Comparison of ENCODE assay signal across 22 mouse cellular contexts in genomic region chr5:106763283-106763682, GRCm38 (mm10).
DNase-seq lines count a peak whose midpoint lies in the region; ATAC-seq and TF ChIP-seq lines count a peak whose summit lies in the region.
"Had no signal": no experiment of that assay in that cellular context is flagged by ENCODE, and none has a peak within 500 bp of the region (broad histone marks: within the 10 kb centered on the region; RNA-seq: fewer than 3 reads in every experiment).

No protein-coding gene starts in this region.

- no peaks in the 10 kb centered on the region for H3K36me3 ChIP-seq in kidney, embryonic 14.5 days (ENCODE audit: control insufficient read depth, insufficient read depth, low read length)
- no peaks in the 10 kb centered on the region for H3K36me3 ChIP-seq in kidney, adult 2 months (ENCODE audit: control insufficient read depth, insufficient read depth, low read length)
- no peaks in the 10 kb centered on the region for H3K36me3 ChIP-seq in neural tube, embryonic 11.5 days (ENCODE audit: control insufficient read depth, insufficient read depth, low read length)
- no peaks in the 10 kb centered on the region for H3K36me3 ChIP-seq in heart, embryonic 11.5 days (ENCODE audit: control insufficient read depth, insufficient read depth, low read length)
- H3K36me3 ChIP-seq: embryonic facial prominence, embryonic 12.5 days; heart, embryonic 10.5 days; kidney, embryonic 15.5 days; liver, embryonic 13.5 days; lung, embryonic 15.5 days; midbrain, embryonic 10.5 days had no signal

- no peaks in the 10 kb centered on the region for H3K4me1 ChIP-seq in kidney, embryonic 14.5 days (ENCODE audit: control insufficient read depth, insufficient read depth, low read length)
- H3K4me1 ChIP-seq in kidney, adult 2 months (ENCODE audit: control insufficient read depth, insufficient read depth, low read length): no peaks in the 10 kb centered on the region
- H3K4me1 ChIP-seq in neural tube, embryonic 11.5 days (ENCODE audit: control insufficient read depth, insufficient read depth, low read length): no peaks in the 10 kb centered on the region
- no peaks in the 10 kb centered on the region for H3K4me1 ChIP-seq in heart, embryonic 11.5 days (ENCODE audit: control insufficient read depth, insufficient read depth, low read length)
- H3K4me1 ChIP-seq: embryonic facial prominence, embryonic 12.5 days; kidney, embryonic 15.5 days; liver, embryonic 13.5 days; lung, embryonic 15.5 days had no signal

- no peak for TF ChIP-seq POLR2A in kidney, adult 2 months (IDR thresholded peaks at IDR 0.05; ENCODE audit: low read depth, low read length)

- no peak overlapping the region for H3K4me3 ChIP-seq in kidney, embryonic 14.5 days (ENCODE audit: low read length)
- no peak overlapping the region for H3K4me3 ChIP-seq in kidney, adult 2 months (ENCODE audit: insufficient read depth, low read depth, low read length)
- no peak overlapping the region for H3K4me3 ChIP-seq in neural tube, embryonic 11.5 days (ENCODE audit: low read depth, low read length)
- no peak overlapping the region for H3K4me3 ChIP-seq in heart, embryonic 11.5 days (ENCODE audit: low read depth, low read length)
- H3K4me3 ChIP-seq: embryonic facial prominence, embryonic 12.5 days; heart, embryonic 10.5 days; kidney, embryonic 15.5 days; layer of hippocampus, adult 2 months; liver, embryonic 13.5 days; lung, embryonic 15.5 days; midbrain, embryonic 10.5 days had no signal

- no peak overlapping the region for H3K9ac ChIP-seq in kidney, embryonic 14.5 days (ENCODE audit: low read depth, low read length)
- H3K9ac ChIP-seq in neural tube, embryonic 11.5 days (ENCODE audit: low read length): no peak overlapping the region
- no peak overlapping the region for H3K9ac ChIP-seq in heart, embryonic 11.5 days (ENCODE audit: low read depth, low read length)
- H3K9ac ChIP-seq: embryonic facial prominence, embryonic 12.5 days; kidney, embryonic 15.5 days; liver, embryonic 13.5 days; lung, embryonic 15.5 days had no signal

- H3K4me2 ChIP-seq in kidney, embryonic 14.5 days (replicated peaks; ENCODE audit: low read depth, low read length): no peak overlapping the region
- H3K4me2 ChIP-seq in neural tube, embryonic 11.5 days (ENCODE audit: low read depth): no peak overlapping the region
- H3K4me2 ChIP-seq in heart, embryonic 11.5 days: no peak overlapping the region
- H3K4me2 ChIP-seq: embryonic facial prominence, embryonic 12.5 days; kidney, embryonic 15.5 days; liver, embryonic 13.5 days; lung, embryonic 15.5 days had no signal

- peak; percentile 5 for DNase-seq in adrenal gland, postnatal 14 days
- no peak for DNase-seq in adrenal gland, postnatal 36 days
- no peak for DNase-seq in kidney, adult 2 months
- no peak for DNase-seq in neural tube, embryonic 11.5 days (ENCODE audit: low spot score)
- no peak for DNase-seq in neural tube, embryonic 10.5 days (ENCODE audit: extremely low spot score, low spot score)
- no peak for DNase-seq in spleen, postnatal 36 days (ENCODE audit: low spot score in 2 of 2)
- DNase-seq: adrenal gland, adult 8-10 months; cerebellum, adult 9-11 months; heart, postnatal 10 days; liver, embryonic 13.5 days; thymus, postnatal 36 days had no signal

- H3K9me3 ChIP-seq in kidney, embryonic 14.5 days (ENCODE audit: control insufficient read depth, low read length): no peaks in the 10 kb centered on the region
- H3K9me3 ChIP-seq in neural tube, embryonic 11.5 days (ENCODE audit: control insufficient read depth, low read length): no peaks in the 10 kb centered on the region
- no peaks in the 10 kb centered on the region for H3K9me3 ChIP-seq in heart, embryonic 11.5 days (replicated peaks; ENCODE audit: control insufficient read depth, low read length)
- H3K9me3 ChIP-seq: embryonic facial prominence, embryonic 12.5 days; heart, embryonic 10.5 days; kidney, embryonic 15.5 days; liver, embryonic 13.5 days; lung, embryonic 15.5 days; midbrain, embryonic 10.5 days had no signal

- ATAC-seq in kidney, embryonic 14.5 days (ENCODE audit: low FRiP score, low TSS enrichment): peak; percentile 55; the same call in 1 of the 2 replicates
- 0 out of 2 replicates have a peak, but pooled peaks have one; percentile 23 for ATAC-seq in neural tube, embryonic 11.5 days (ENCODE audit: insufficient read depth, low FRiP score, low TSS enrichment)
- no peak for ATAC-seq in heart, embryonic 11.5 days (replicated peaks; ENCODE audit: insufficient number of reproducible peaks, low FRiP score, low TSS enrichment)
- ATAC-seq: forebrain, embryonic 14.5 days; Patski had no signal

- peaks cover 5% of the 10 kb centered on the region for H3K27me3 ChIP-seq in kidney, embryonic 14.5 days (ENCODE audit: control insufficient read depth, insufficient read depth, low read length)
- no peaks in the 10 kb centered on the region for H3K27me3 ChIP-seq in kidney, adult 2 months (replicated peaks; ENCODE audit: control insufficient read depth, insufficient read depth, low read length)
- H3K27me3 ChIP-seq in neural tube, embryonic 11.5 days (ENCODE audit: control insufficient read depth, insufficient read depth, low read length): peaks cover under 1% of the 10 kb centered on the region; the same call in 1 of the 2 replicates
- H3K27me3 ChIP-seq in heart, embryonic 11.5 days (ENCODE audit: control insufficient read depth, insufficient read depth, low read length): peaks cover 1% of the 10 kb centered on the region; the same call in 1 of the 2 replicates

- WGBS in kidney, embryonic 14.5 days: 34% methylated on average over 3 of the region's 3 CpGs
- WGBS in kidney, adult 2 months: 49% methylated on average over 3 of the region's 3 CpGs
- WGBS in neural tube, embryonic 11.5 days: 43% methylated on average over 3 of the region's 3 CpGs
- 50% methylated on average over 3 of the region's 3 CpGs for whole genome bisulfite sequencing in heart, embryonic 11.5 days (ENCODE audit: insufficient replicate concordance)

- no peak overlapping the region for H3K27ac ChIP-seq in kidney, embryonic 14.5 days (ENCODE audit: low read depth, low read length)
- H3K27ac ChIP-seq in kidney, adult 2 months (ENCODE audit: insufficient read depth, low read depth, low read length): no peak overlapping the region
- no peak overlapping the region for H3K27ac ChIP-seq in neural tube, embryonic 11.5 days (ENCODE audit: low read depth, low read length)
- no peak overlapping the region for H3K27ac ChIP-seq in heart, embryonic 11.5 days (ENCODE audit: low read depth, low read length)
- H3K27ac ChIP-seq: embryonic facial prominence, embryonic 12.5 days; heart, embryonic 10.5 days; kidney, embryonic 15.5 days; layer of hippocampus, adult 2 months; liver, embryonic 13.5 days; lung, embryonic 15.5 days; macrophage; midbrain, embryonic 10.5 days had no signal

- no peak for TF ChIP-seq CTCF in kidney, adult 2 months (conservative IDR thresholded peaks at IDR 0.05; ENCODE audit: insufficient read depth, insufficient read length, low read depth, low read length)
